Mouse (Mus musculus): ENCODE results near the gene Gm10135.

- TF ChIP-seq EP300 (IDR thresholded peaks at IDR 0.05; ENCODE audit: low read depth) (no peak), CTCF (IDR thresholded peaks at IDR 0.05; ENCODE audit: low read depth) (no peak)
Observed at GRCm38 (mm10) chr5:72989756-72990155, 15.3 kb upstream of the Gm10135 start.

Measured in liver, postnatal 0 days (tissue).